Mouse (Mus musculus) hindbrain, embryonic 15.5 days (tissue): ENCODE measurements around the gene Abi3. TPM values are rescaled to one million over a fixed set of nuclear protein-coding genes. Genes with fewer than 3 reads are reported as not detected.

Experiments used
- polyA plus RNA-seq: library from polyadenylated mRNA; unstranded; fragments of >200 nt; fragmentation: Nextera tagmentation; extraction: Ambion mirVana; gene quantifications from 2 replicates; pipeline ENCODE4 v1.2.1, GENCODE M21; 2015

Gene Abi3
- polyA plus RNA-seq, 1 experiment from 2014 or later = 1.1 TPM

Other genes with a start within 250 kb of the Abi3 start
- 182 and 187 TPM in 2 replicates for gene Phb, start 175.5 kb downstream of the Abi3 start, polyA plus RNA-seq
- gene Zfp652, start 129.8 kb downstream of the Abi3 start, polyA plus RNA-seq = 24.0 and 26.1 TPM in 2 replicates
- gene B130006D01Rik, start 118.9 kb downstream of the Abi3 start, polyA plus RNA-seq = 1.1 and 1.2 TPM in 2 replicates
- gene Phospho1, start 18.0 kb downstream of the Abi3 start, polyA plus RNA-seq = 0.44 and 0.81 TPM in 2 replicates
- gene Gngt2, start 5.3 kb downstream of the Abi3 start, polyA plus RNA-seq = 1.8 and 3.7 TPM in 2 replicates
- gene B4galnt2, start 72.4 kb upstream of the Abi3 start, polyA plus RNA-seq = 0.09 TPM in 1 of 2 replicates, not detected in the other
- gene Igf2bp1, start 163.5 kb upstream of the Abi3 start, polyA plus RNA-seq = 11.8 and 14.2 TPM in 2 replicates
- gene Gip, start 182.1 kb upstream of the Abi3 start, polyA plus RNA-seq = not detected in 2 replicates
- 128 and 129 TPM in 2 replicates for gene Snf8, start 192.4 kb upstream of the Abi3 start, polyA plus RNA-seq
- 40.0 and 40.1 TPM in 2 replicates for gene Ube2z, start 222.9 kb upstream of the Abi3 start, polyA plus RNA-seq
- 772 and 777 TPM in 2 replicates for gene Atp5g1, start 233.2 kb upstream of the Abi3 start, polyA plus RNA-seq